Mouse (Mus musculus) kidney, adult 2 months (tissue): ENCODE data around the gene Cd3e.

Experiments
- CTCF ChIP-seq: fragments of 200-500 bp; conservative IDR thresholded peaks from 2 replicates; pipeline ENCODE4 v1.5.1; 2011; ENCODE audit warnings: low read depth, mild to moderate bottlenecking, control low read depth, low read length, moderate library complexity, mixed read lengths; ENCODE audit not compliant: insufficient read depth, insufficient read length
- POLR2A ChIP-seq: fragments of 200-500 bp; IDR thresholded peaks from one replicate; pipeline ENCODE4 v1.6.1; 2011; ENCODE audit warnings: low read depth, low read length, control low read depth

- TF ChIP-seq CTCF (no peak), POLR2A (no peak)
These were observed 17.2 kb downstream of the Cd3e start for GRCm38 (mm10) chr9:44992271-44992670.
